Mouse (Mus musculus) brown adipose tissue, adult 24 weeks (tissue): ENCODE results near the gene Gm45837. TPM values are rescaled to one million over a fixed set of nuclear protein-coding genes. Genes with fewer than 3 reads are reported as not detected.
A peak's percentile ranks its signal among the peaks of the same experiment; 100 is the strongest.

Experiments used
- H3K27ac ChIP-seq: fragments of 200-500 bp; replicated peaks from 2 replicates; pipeline ENCODE4 v1.5.1; 2012; ENCODE audit warnings: low read depth, mild to moderate bottlenecking, low read length
- H3K4me1 ChIP-seq: fragments of 200-500 bp; 2 replicates; pipeline ENCODE4 v1.6.1; 2012; ENCODE audit warnings: low read length, mixed read lengths; ENCODE audit not compliant: control insufficient read depth, insufficient read depth, insufficient read length
- H3K4me3 ChIP-seq: fragments of 200-500 bp; 2 replicates; pipeline ENCODE4 v1.5.1; 2012; ENCODE audit warnings: low read depth, mild to moderate bottlenecking, low read length, moderate library complexity; ENCODE audit not compliant: insufficient read depth
- polyA plus RNA-seq: library from polyadenylated mRNA; stranded (reverse); fragments of >200 nt; gene quantifications from 2 replicates; pipeline ENCODE4 v1.2.4, GENCODE M21; 2012; ENCODE audit not compliant: missing spikeins, insufficient read depth, insufficient read length

The Gm45837 gene
- polyA plus RNA-seq: 16.1 TPM in 1 of 2 replicates, not detected in the other

GRCm38 (mm10) chr7:101410267-101410936 is at the start of gene Gm45837:
Gm45837 (plus strand) TSS chr7:101410886.
- H3K4me3 ChIP-seq: no peak within 1 kb of the TSS
- H3K4me1 ChIP-seq: no peaks in the 10 kb centered on the region
- no peak within 1 kb of the TSS for H3K27ac ChIP-seq

DNA sequence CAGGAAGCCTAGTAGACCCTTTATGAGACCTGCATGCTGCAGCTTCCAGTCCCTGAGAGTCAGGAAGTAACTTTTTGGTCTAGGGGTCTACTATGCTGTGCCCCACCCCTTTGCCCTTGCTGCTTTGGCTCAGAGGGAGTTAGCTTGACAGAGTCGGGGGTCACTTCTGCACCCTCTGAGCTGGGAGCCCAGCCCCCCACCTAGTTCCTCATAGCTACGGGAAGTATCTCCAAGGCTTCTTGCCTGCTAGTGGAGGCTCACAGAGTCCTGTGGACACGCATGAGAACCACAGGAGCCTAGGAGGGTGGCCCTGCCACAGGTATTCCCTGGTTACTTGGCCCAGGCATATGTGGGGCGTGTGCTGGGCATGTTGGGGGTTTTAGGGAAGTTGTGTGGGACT is 49.7 kb upstream of the Gm45837 start:
- peaks cover 13% of the 10 kb centered on the region; the same call in 1 of the 2 replicates for H3K4me1 ChIP-seq
- H3K4me3 ChIP-seq: no peak overlapping the region
- no peak overlapping the region for H3K27ac ChIP-seq

GRCm38 (mm10) chr7:101361767-101362166 is 48.9 kb upstream of the Gm45837 start:
- peak overlapping the region; percentile 26 for H3K4me3 ChIP-seq
- H3K4me1 ChIP-seq: peaks cover 10% of the 10 kb centered on the region; the same call in 1 of the 2 replicates
- H3K27ac ChIP-seq: peak overlapping the region; percentile 55

DNA sequence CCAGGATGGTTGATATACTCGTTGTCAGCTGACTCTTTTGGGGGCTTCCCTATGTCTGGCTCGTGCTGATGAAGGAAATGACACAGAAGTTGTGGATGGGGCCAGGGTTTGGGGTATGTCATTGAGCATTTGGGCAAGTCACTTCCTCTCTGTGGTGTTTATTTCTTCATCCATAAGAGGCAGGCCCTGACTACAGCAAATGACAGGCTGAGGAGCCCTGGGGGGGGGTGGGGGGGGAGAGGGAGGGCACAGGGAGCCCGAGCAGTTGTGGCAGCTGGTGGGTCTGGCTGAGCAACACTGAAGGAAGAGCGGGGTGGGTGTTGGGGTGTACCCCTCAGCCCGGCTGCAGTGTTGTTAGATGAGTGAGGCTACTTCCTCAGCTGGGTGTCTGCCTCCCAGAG is 47.9 kb upstream of the Gm45837 start:
- Histone ChIP-seq H3K4me3 (peak overlapping the region; percentile 26), H3K4me1 (0 out of 2 replicates have a peak, but pooled peaks cover 6% of the 10 kb centered on the region), H3K27ac (peak overlapping the region; percentile 55)

GRCm38 (mm10) chr7:101363914-101364313 is 46.8 kb upstream of the Gm45837 start:
- 0 out of 2 replicates have a peak overlapping the region, but pooled peaks have one; percentile 25 for H3K27ac ChIP-seq
- H3K4me3 ChIP-seq: no peak overlapping the region
- 0 out of 2 replicates have a peak, but pooled peaks cover 6% of the 10 kb centered on the region for H3K4me1 ChIP-seq

DNA sequence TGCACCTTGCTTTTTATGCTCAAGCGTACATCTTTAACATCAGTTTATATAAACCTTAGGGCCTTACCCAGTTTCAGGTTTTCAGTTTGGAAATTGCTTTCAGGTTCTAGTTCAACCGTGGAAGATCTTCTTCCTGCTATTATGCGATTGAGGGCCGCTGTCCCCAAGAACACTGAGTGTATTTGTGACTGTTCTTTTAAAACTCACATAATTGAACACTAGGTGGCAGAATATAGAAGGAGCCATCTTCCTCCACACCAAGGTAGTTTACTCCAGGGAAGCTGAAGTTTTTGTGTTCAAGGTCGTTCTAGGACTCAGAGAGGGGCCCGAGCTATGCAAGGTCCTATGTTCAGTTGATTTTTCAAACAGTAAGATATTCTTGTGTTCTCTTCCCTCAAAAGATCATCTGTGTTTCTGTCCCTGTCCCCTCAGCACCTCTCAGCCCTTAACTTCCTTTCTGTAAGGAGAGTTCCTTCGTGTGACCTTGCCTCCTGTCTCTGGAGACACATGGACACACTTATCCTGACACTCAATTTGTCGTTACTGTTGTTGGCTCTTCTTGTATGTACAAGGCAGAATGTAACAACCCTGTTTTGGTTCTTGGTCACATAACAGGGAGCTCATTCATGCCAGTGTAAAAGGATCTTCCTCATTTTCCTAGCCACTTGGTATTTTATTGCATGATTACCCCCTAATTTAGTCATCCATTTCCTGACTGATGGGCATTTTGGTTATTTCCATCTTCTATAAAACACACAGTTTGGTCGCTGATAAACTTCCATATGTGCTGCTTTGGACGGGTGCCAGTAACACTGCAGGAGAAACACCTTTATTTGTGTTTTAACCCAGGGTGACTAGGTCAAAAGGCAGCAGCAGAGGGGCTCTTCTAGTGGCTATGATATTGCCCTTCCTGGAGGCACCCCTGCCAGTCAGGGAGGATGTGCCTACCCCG is 42.5 kb upstream of the Gm45837 start:
- Histone ChIP-seq H3K4me3 (no peak overlapping the region), H3K4me1 (0 out of 2 replicates have a peak, but pooled peaks cover 4% of the 10 kb centered on the region), H3K27ac (no peak overlapping the region)

DNA sequence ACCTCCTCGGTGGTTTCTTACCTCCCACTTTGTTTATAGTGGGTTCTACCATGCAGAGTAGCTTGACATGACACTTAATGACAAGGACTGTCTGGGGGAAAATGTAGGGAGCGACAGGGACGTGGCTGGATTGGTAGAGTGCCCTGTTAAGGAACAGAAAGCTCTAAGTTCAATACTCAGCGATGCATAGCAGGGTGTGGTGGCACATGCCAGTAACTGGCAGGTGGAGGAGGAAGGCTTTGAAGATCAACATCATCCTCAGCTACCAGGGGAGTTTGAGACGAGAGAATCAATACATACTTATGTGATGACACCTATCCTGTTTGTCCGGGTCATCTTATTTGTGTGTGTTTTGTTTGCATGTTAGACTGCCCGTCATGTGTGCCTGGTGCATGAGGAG is 41.0 kb upstream of the Gm45837 start:
- Histone ChIP-seq H3K27ac (no peak overlapping the region), H3K4me3 (no peak overlapping the region), H3K4me1 (no peaks in the 10 kb centered on the region)

DNA sequence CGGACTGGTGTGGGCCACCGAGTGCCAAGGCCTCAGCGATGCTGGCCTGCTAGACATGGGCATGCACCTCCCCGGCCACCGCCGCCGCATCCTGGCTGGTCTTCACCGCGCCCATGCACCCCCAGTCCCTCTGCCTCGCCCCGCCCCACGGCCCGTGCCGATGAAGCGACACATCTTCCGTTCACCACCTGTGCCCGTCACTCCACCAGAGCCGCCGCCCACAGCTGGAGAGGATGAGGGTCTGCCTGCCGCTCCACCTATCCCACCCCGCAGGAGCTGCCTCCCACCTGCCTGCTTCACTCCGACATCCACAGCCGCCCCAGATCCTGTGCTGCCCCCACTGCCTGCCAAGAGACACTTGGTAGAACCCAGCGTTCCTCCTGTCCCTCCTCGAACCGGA is 37.6 kb upstream of the Gm45837 start:
- Histone ChIP-seq H3K27ac (no peak overlapping the region), H3K4me3 (no peak overlapping the region), H3K4me1 (peaks cover 3% of the 10 kb centered on the region; the same call in 1 of the 2 replicates)

- no peak overlapping the region for H3K4me3 ChIP-seq
- no peak overlapping the region for H3K27ac ChIP-seq
- H3K4me1 ChIP-seq: peaks cover 3% of the 10 kb centered on the region; the same call in 1 of the 2 replicates
These were observed 36.5 kb upstream of the Gm45837 start for GRCm38 (mm10) chr7:101374155-101374554.

DNA sequence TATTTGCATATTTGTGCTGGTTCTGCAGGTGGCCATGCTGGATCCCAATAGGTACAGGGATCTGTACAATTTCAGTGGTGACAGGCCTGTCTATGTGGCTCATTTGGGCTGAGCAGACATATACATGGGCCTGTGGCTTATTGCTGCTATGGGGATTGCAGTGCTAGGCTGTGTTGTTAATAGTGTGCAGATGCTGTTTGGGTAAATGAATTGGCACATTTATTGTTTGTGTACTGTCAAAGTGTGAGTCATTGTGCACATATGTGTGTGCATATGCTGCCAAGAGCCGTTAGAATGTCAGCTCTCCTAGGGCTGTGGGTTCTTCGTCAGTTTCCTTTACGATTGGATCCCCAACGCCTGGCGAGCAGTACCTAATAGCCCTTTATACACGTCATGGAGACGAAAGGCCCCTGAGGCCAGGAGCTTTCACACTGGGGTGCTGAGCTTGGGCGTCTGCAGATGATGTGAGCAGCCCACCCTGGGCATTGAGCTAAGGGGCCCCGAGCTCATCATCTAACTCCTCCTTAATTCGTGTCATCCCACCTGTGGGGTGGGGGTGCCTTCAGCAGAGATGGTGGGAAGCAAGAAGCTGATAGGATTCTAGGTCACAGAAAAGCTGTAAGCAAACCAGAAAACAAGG is 33.9 kb upstream of the Gm45837 start:
- no peak overlapping the region for H3K27ac ChIP-seq
- H3K4me3 ChIP-seq: no peak overlapping the region
- peaks cover 10% of the 10 kb centered on the region for H3K4me1 ChIP-seq

GRCm38 (mm10) chr7:101377741-101378262 is 32.9 kb upstream of the Gm45837 start:
- Histone ChIP-seq H3K27ac (peak overlapping the region; percentile 45; the same call in 1 of the 2 replicates), H3K4me1 (peaks cover 14% of the 10 kb centered on the region), H3K4me3 (peak overlapping the region; percentile 35)

GRCm38 (mm10) chr7:101378285-101378684 is 32.4 kb upstream of the Gm45837 start:
- Histone ChIP-seq H3K27ac (peak overlapping the region; percentile 45), H3K4me1 (peaks cover 14% of the 10 kb centered on the region)

GRCm38 (mm10) chr7:101378796-101379465 is 31.8 kb upstream of the Gm45837 start:
- peak overlapping the region; percentile 45 for H3K27ac ChIP-seq
- H3K4me3 ChIP-seq: peak overlapping the region; percentile 35
- peaks cover 16% of the 10 kb centered on the region for H3K4me1 ChIP-seq

More at GRCm38 (mm10) chr7:101378285-101378684, 32.4 kb upstream of the Gm45837 start:
- peak overlapping the region; percentile 35 for H3K4me3 ChIP-seq

- Histone ChIP-seq H3K4me3 (no peak overlapping the region), H3K4me1 (peaks cover 19% of the 10 kb centered on the region), H3K27ac (peak overlapping the region; percentile 45)
These were observed 31.0 kb upstream of the Gm45837 start for GRCm38 (mm10) chr7:101379732-101380131.
